In the genomic region with DNA sequence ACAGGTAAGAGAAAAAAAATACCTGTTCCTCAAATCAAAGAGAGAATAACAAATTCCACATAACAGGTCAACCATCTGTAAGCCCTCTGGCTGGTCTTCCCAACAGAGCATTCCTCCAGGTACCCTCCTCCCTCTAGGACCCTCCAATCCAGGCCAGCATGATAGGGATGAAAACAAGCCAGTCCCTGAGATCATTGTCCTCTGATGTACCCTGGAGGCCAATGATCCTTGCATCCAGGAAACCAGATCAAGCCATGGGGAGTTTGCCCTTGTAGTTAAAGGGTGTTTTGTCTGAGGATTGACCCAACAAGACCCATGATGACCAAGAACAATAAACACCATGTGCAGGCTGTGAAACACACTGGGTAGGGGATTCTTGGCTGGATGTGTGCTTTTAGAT, we compare ENCODE assay signal across 26 mouse cellular contexts. TPM values are rescaled to one million over a fixed set of nuclear protein-coding genes. Genes with fewer than 3 reads are reported as not detected.
"Had no signal": no experiment of that assay in that cellular context is flagged by ENCODE, and none has a peak within 500 bp of the region (broad histone marks: within the 10 kb centered on the region; RNA-seq: fewer than 3 reads in every experiment).

No protein-coding gene starts in this region.

- H3K9ac ChIP-seq: lung, embryonic 14.5 days; midbrain, embryonic 13.5 days; neural tube, embryonic 13.5 days; neural tube, embryonic 15.5 days had no signal

- H3K9me3 ChIP-seq: midbrain, embryonic 10.5 days; midbrain, embryonic 13.5 days; neural tube, embryonic 13.5 days; neural tube, embryonic 15.5 days had no signal

- H3K27ac ChIP-seq: midbrain, embryonic 10.5 days; midbrain, embryonic 13.5 days; neural tube, embryonic 13.5 days; neural tube, embryonic 15.5 days had no signal

- DNase-seq: lung, adult 18-20 months; lung, embryonic 14.5 days; lung, postnatal 10 days; lung, postnatal 4 days; retina, postnatal 1 day; right cerebral cortex, adult 18-20 months; right cerebral cortex, postnatal 25 days; right cerebral cortex, postnatal 4 days; spleen, adult 18-20 months; thymus, adult 18-20 months; thymus, postnatal 14 days; thymus, postnatal 36 days had no signal

- H3K4me2 ChIP-seq: lung, embryonic 14.5 days; midbrain, embryonic 13.5 days; neural tube, embryonic 13.5 days; neural tube, embryonic 15.5 days had no signal

- H3K4me1 ChIP-seq: midbrain, embryonic 10.5 days; midbrain, embryonic 13.5 days; neural tube, embryonic 13.5 days; neural tube, embryonic 15.5 days had no signal

- ATAC-seq: midbrain, embryonic 13.5 days; midbrain, embryonic 16.5 days had no signal

- H3K4me3 ChIP-seq: midbrain, embryonic 10.5 days; midbrain, embryonic 13.5 days; myocyte; neural tube, embryonic 13.5 days; neural tube, embryonic 15.5 days had no signal

- H3K27me3 ChIP-seq: midbrain, embryonic 13.5 days; neural tube, embryonic 13.5 days; neural tube, embryonic 15.5 days had no signal

- H3K36me3 ChIP-seq: midbrain, embryonic 10.5 days; midbrain, embryonic 13.5 days; neural tube, embryonic 13.5 days; neural tube, embryonic 15.5 days had no signal

RNA-seq across cellular contexts. Expression of a gene that starts 3.9 kb away (rescaled TPM):
- total RNA-seq: megakaryocyte, adult 5-6 weeks; megakaryocyte-erythroid progenitor cell, adult 5-6 weeks had no signal
- polyA plus RNA-seq: lung, embryonic 14.5 days; lung, embryonic 16.5 days; midbrain, embryonic 10.5 days; midbrain, embryonic 13.5 days; midbrain, embryonic 16.5 days; neural tube, embryonic 11.5 days; neural tube, embryonic 13.5 days; neural tube, embryonic 15.5 days; small intestine, adult 2 months had no signal

RNA-seq across cellular contexts. Expression of a gene that starts 23.2 kb away (rescaled TPM):
- total RNA-seq: megakaryocyte, adult 5-6 weeks; megakaryocyte-erythroid progenitor cell, adult 5-6 weeks had no signal
- polyA plus RNA-seq: midbrain, embryonic 10.5 days; midbrain, embryonic 16.5 days; myocyte; neural tube, embryonic 11.5 days; small intestine, adult 2 months; thymus, postnatal 0 days had no signal

RNA-seq across cellular contexts. Expression of a gene that starts 36.6 kb away (rescaled TPM):
- total RNA-seq: megakaryocyte, adult 5-6 weeks; megakaryocyte-erythroid progenitor cell, adult 5-6 weeks had no signal
- polyA plus RNA-seq: lung, embryonic 14.5 days; lung, embryonic 16.5 days; midbrain, embryonic 13.5 days; myocyte; small intestine, adult 2 months; stomach, embryonic 14.5 days; stomach, embryonic 16.5 days; thymus, postnatal 0 days had no signal
